Mouse (Mus musculus) hindbrain, embryonic 14.5 days (tissue): Measurements from ENCODE around the gene Dnah2. TPM values are rescaled to one million over a fixed set of nuclear protein-coding genes. Genes with fewer than 3 reads are reported as not detected.
A peak's percentile ranks its signal among the peaks of the same experiment; 100 is the strongest.

Experiments used
- ATAC-seq: fragments of 200-750 bp; cut with Nextera tagmentation; 2 replicates; pipeline ENCODE4 v1.8.0; 2017; ENCODE audit warnings: moderate number of reproducible peaks, mild to moderate bottlenecking, moderate TSS enrichment, moderate library complexity; ENCODE audit not compliant: low FRiP score
- DNase-seq: peaks from one replicate; pipeline ENCODE4 v3.0.0-alpha.2; 2015; ENCODE audit warnings: low spot score
- H3K27ac ChIP-seq: fragments of 300-500 bp; sonication (generic); 2 replicates; pipeline ENCODE4 v1.5.1; 2014; ENCODE audit warnings: mild to moderate bottlenecking, moderate library complexity
- H3K27me3 ChIP-seq: fragments of 300-500 bp; sonication (generic); 2 replicates; pipeline ENCODE4 v1.6.1; 2014; ENCODE audit warnings: mild to moderate bottlenecking, low read length, mixed read lengths; ENCODE audit not compliant: control insufficient read depth, insufficient read depth
- H3K36me3 ChIP-seq: fragments of 300-500 bp; sonication (generic); replicated peaks from 2 replicates; pipeline ENCODE4 v1.6.1; 2014; ENCODE audit not compliant: control insufficient read depth, insufficient read depth
- H3K4me1 ChIP-seq: fragments of 300-500 bp; sonication (generic); replicated peaks from 2 replicates; pipeline ENCODE4 v1.6.1; 2014; ENCODE audit warnings: antibody characterized with exemption, low read length, mixed read lengths; ENCODE audit not compliant: control insufficient read depth, insufficient read depth
- H3K4me2 ChIP-seq: fragments of 300-500 bp; sonication (generic); replicated peaks from 2 replicates; pipeline ENCODE4 v1.6.1; 2014; ENCODE audit warnings: mild to moderate bottlenecking, moderate library complexity
- H3K4me3 ChIP-seq: fragments of 300-500 bp; sonication (generic); replicated peaks from 2 replicates; pipeline ENCODE4 v1.5.1; 2014; ENCODE audit warnings: mild to moderate bottlenecking, low read length
- H3K9ac ChIP-seq: fragments of 300-500 bp; sonication (generic); 2 replicates; pipeline ENCODE4 v1.6.1; 2014
- H3K9me3 ChIP-seq: fragments of 300-500 bp; sonication (generic); 2 replicates; pipeline ENCODE4 v1.6.1; 2016; ENCODE audit warnings: low read length; ENCODE audit not compliant: control insufficient read depth
- WGBS: fragments of 180-500 bp; shearing (Covaris S2); extraction: QIAGEN DNeasy Blood & Tissue Kit; methylation state at CpG from one replicate; pipeline ENCODE4 v1.1.7; 2014; 5-methylcytosine and 5-hydroxymethylcytosine counted together
- polyA plus RNA-seq: library from polyadenylated mRNA; unstranded; fragments of >200 nt; fragmentation: Nextera tagmentation; extraction: Ambion mirVana; gene quantifications from 2 replicates; pipeline ENCODE4 v1.2.1, GENCODE M21; 2014

The Dnah2 gene
- polyA plus RNA-seq, 1 experiment from 2014 or later: 4.9 TPM

DNA sequence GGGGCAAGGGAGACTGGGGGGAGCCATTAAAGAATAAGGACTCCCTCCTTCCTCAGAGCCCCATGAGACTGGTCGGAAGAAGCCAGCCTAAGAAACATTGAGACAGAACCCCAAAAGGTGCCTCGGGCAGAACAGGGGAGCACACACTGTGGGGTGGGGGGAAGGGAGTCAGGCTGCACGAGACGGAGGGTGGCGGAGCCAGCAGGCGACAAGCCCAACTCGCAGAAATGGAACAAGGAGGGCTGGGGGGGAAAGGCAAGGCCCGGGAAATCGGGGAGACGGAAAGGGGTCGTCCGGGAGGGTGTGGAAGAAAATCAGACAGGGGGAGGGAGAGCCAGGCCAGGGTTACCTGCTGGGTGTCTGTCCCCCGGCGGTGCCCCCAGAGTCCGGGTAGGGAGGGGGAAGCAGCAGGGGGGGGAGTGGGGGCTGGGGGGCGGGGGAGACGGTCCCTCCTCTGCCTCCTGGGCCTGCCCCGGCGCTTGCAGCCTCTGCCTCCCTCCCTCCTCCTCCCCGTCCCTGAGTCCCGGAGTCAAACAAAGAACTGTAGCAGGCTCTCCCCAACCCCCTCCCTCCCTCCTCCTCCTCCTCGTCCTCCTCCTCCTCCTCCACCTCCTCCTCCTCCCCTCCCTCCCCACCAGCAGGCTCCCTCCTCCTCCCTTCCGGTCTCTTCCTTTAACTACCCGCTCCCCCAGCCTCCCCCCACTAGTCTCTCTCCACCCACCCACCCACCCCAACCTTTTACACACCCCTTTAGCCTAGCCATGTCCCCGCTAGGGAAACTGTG is 133.1 kb downstream of the Dnah2 start:
- Histone ChIP-seq H3K9me3 (no peaks in the 10 kb centered on the region), H3K9ac (peak overlapping the region; percentile 99), H3K27ac (peak overlapping the region; percentile 100), H3K4me2 (peak overlapping the region; percentile 99), H3K36me3 (peaks cover 21% of the 10 kb centered on the region), H3K27me3 (peaks cover 6% of the 10 kb centered on the region), H3K4me3 (peak overlapping the region; percentile 65), H3K4me1 (peaks cover 65% of the 10 kb centered on the region)
- WGBS: 0% methylated on average over 14 of the region's 25 CpGs
- no peak for ATAC-seq
- DNase-seq: peak; percentile 59

DNA sequence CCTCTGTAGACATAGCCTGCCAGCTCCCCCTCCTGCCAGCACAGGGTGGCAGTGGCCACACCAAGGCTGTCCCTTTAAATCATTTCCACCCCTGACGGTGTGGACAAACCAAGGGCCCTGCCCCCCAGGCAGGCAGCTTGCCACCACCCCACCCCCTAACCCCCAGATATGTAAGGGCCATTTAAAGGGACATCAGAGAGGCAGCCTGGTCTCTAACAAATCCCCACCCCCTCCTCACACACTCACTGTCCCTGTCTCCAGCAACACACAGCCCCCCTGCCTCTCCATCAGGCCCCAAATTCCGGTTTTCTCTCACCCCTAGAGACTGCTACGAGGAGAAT is 133.6 kb downstream of the Dnah2 start:
- ATAC-seq: peak; percentile 15; the same call in 1 of the 2 replicates
- WGBS: 0% methylated on average over 3 of the region's 3 CpGs

DNA sequence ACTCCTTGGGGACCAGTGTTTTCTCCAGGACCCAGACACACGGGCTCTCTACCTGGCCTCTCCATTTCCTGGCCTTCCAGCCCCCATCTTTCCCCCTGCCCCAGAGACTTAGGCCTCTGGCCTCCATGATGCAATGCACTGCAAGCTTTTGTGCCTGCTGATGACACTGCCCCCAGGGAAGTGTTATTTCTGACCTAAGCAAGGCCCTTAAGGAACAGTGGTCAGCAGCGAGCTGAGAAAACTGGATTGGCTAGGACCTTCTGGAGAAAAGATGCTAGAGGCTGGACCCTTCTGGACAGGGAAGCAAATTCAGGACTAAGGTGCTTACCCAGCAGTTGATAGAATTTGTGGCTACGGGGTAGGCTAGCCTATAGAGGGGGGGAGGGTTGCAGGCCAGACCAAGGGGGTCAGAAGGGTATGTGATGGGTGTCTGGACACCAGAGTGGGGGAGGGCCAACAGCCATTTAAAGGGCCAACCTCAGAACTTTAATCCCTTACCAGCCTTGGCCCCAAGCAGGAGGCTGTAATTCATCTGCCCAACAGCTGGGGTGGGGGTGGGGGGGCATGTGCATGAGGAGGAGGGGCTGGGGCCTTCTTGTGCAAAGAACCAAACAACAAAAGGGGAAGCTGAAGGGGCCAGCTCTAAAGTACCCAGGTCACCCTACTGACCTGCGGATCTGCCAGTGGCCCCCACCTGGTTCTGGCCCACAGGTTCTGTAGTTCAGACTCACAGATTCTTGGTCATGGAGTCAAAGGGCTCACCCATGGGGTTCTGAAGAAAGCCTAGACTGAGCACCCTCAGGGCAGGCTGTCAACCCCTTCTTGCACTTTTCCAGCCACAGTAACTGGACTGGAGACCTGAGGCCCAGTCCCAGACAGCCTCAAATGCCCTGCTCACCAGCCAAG is 134.2 kb downstream of the Dnah2 start:
- Histone ChIP-seq H3K4me1 (peaks cover 56% of the 10 kb centered on the region), H3K9ac (peak overlapping the region; percentile 99), H3K27ac (peak overlapping the region; percentile 100), H3K4me3 (peak overlapping the region; percentile 65), H3K4me2 (peak overlapping the region; percentile 99), H3K27me3 (no peaks in the 10 kb centered on the region), H3K36me3 (peaks cover 21% of the 10 kb centered on the region), H3K9me3 (no peaks in the 10 kb centered on the region)
- 2% methylated on average over 4 of the region's 4 CpGs for WGBS
- DNase-seq: no peak
- no peak for ATAC-seq

More for the DNA sequence above, 133.6 kb downstream of the Dnah2 start:
- H3K9ac ChIP-seq: peak overlapping the region; percentile 99
- peak; percentile 70 for DNase-seq
- peak overlapping the region; percentile 99 for H3K4me2 ChIP-seq
- peak overlapping the region; percentile 65 for H3K4me3 ChIP-seq
- peaks cover 62% of the 10 kb centered on the region for H3K4me1 ChIP-seq
- 0 out of 2 replicates have a peak, but pooled peaks cover under 1% of the 10 kb centered on the region for H3K27me3 ChIP-seq
- H3K9me3 ChIP-seq: no peaks in the 10 kb centered on the region
- H3K27ac ChIP-seq: peak overlapping the region; percentile 100
- peaks cover 21% of the 10 kb centered on the region for H3K36me3 ChIP-seq

DNA sequence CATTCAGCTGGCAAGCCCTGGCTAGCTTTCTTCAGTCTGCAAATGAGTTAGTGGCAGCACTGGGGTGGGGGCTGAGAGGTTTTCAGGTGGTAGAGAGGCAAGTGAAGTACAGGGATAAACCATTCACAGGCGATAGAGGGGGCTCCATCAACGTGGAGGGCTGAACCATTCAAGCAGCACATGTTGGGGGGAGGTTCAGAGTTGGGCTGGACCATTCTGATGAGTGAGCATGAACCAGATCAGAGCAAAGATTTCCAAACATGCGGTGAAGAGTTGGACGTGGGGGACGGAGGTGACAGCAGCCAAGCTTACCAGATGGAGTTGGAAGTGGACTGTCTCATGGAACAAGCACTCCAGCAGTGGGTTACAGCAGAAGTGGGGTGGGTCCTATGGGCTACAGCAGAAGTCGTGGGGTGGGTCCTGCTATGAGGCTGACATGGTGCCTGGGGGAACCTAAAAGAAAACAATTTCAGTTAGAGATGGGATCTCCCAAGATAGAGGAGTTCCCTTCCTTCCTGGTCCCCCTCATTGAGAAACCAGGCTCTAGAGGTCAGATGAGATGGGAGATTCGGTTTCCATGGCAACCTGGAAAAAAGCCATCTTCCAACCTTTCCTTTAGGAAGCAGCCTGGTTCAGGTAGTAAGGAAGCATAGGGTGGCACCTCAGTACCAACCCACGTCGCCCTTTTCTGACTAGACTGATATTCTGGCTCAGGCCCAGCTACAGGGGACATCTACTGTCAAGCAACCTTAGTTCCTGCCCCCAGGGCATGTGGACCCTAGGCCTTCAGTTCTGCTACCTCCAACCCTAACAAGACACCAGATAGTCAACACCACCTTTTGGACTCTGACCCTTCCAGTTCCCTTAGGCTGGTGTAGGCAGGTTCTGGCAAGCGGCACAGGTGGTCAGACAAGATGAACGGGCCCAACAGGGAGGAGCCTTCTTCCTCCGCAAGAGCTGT is 135.4 kb downstream of the Dnah2 start, which contains the start of gene Kdm6b:
Kdm6b (minus strand) TSS at position 455 of the 961 bp plus-strand sequence.
- Histone ChIP-seq H3K9me3 (no peaks in the 10 kb centered on the region), H3K4me1 (peaks cover 57% of the 10 kb centered on the region), H3K27ac (peak within 1 kb of the TSS; percentile 100), H3K27me3 (no peaks in the 10 kb centered on the region), H3K9ac (peak within 1 kb of the TSS; percentile 99), H3K4me2 (peak within 1 kb of the TSS; percentile 99), H3K36me3 (peaks cover 21% of the 10 kb centered on the region), H3K4me3 (peak within 1 kb of the TSS; percentile 65)
- ATAC-seq (no peak), DNase-seq (peak; percentile 76)
- WGBS: 30% methylated on average over 12 of the region's 12 CpGs

DNA sequence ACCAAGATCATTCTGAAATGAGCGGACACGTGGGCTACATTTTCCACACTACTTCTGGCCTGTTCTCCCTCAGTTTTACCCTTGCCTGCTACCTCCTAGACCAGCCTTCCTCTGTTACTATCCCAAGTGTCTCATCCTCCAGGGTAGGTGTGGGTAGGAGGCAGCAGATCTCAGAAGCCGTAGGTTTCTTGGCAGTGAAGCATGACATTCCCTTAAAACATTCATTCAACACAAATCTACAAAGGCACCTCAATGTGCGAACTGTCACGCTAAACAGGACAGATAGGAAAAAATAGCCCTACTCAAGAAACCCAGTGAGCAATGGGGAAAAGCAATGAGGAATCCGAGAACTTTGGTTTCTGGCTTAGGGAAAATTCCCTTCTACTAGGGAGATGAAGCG is 136.4 kb downstream of the Dnah2 start:
- WGBS: 57% methylated on average over 7 of the region's 7 CpGs
- Histone ChIP-seq H3K27me3 (no peaks in the 10 kb centered on the region), H3K9me3 (no peaks in the 10 kb centered on the region), H3K4me1 (peaks cover 62% of the 10 kb centered on the region), H3K4me3 (peak overlapping the region; percentile 65), H3K9ac (peak overlapping the region; percentile 79), H3K4me2 (peak overlapping the region; percentile 99), H3K27ac (peak overlapping the region; percentile 100; the same call in 1 of the 2 replicates), H3K36me3 (peaks cover 29% of the 10 kb centered on the region)
- no peak for DNase-seq
- no peak for ATAC-seq

DNA sequence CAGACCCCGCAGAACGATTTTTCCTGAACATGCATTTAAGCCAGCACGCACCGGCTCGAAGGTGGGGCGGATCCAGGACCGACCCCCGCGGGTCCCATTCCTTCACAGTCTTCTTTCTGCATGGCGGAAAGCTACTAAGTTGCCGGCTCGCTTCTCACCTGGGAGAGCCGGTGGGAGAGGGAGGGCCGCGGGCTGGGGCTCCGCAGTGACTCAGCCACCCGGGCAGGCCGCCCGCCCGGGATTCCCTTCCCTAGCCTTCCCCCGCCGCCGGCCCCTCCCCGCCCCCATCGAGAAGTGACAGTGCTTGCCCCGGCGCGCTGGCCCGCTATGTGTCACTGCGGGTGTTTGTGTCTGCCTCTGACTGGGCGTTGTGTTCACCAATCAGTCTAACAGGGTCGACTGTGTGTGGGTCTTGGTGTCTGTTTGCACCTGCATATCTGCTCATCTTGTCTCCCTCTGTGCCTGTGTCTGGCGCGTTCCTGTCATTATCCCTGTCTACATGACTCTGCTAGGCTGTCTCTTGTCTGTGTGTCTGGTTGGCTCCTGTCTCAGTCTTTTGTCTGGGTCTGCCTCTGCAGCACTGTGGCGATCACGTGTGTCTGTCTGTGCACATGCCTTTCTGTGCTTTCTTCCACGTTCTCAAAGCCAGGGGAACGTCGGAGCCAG is 137.2 kb downstream of the Dnah2 start:
- Histone ChIP-seq H3K4me2 (peak overlapping the region; percentile 99), H3K36me3 (peaks cover 38% of the 10 kb centered on the region), H3K4me3 (peak overlapping the region; percentile 65), H3K27me3 (no peaks in the 10 kb centered on the region), H3K9me3 (no peaks in the 10 kb centered on the region), H3K27ac (peak overlapping the region; percentile 100), H3K4me1 (peaks cover 55% of the 10 kb centered on the region), H3K9ac (peak overlapping the region; percentile 79)
- WGBS: 2% methylated on average over 38 of the region's 39 CpGs
- peak; percentile 0; the same call in 1 of the 2 replicates for ATAC-seq
- no peak for DNase-seq

DNA sequence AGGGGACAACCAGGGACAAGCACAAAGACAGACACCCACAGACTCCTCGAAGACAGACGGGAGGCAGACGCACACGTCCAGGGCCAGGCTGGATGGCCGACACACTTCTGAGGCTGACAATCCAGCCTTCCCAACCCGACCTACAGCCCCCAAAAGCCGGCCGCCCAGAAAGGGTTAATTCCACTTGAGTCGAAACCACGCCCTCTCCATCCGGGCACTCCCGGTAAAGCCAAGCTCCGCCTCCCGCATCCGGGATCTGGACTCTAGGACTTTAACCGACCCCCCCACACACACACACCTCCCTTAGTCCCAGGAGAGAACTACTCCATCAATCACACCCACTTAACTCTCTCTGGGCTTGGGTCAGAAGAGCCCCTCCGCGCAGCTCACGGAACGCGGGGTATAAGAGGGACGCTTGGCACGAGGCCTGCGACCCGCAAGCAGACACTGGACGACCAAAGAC is 137.8 kb downstream of the Dnah2 start:
- peak overlapping the region; percentile 99 for H3K4me2 ChIP-seq
- H3K27ac ChIP-seq: peak overlapping the region; percentile 100
- no peaks in the 10 kb centered on the region for H3K27me3 ChIP-seq
- H3K4me1 ChIP-seq: peaks cover 53% of the 10 kb centered on the region
- no peaks in the 10 kb centered on the region for H3K9me3 ChIP-seq
- DNase-seq (peak; percentile 98), ATAC-seq (peak; percentile 52)
- H3K4me3 ChIP-seq: peak overlapping the region; percentile 65
- H3K36me3 ChIP-seq: peaks cover 44% of the 10 kb centered on the region
- peak overlapping the region; percentile 79 for H3K9ac ChIP-seq
- 0% methylated on average over 26 of the region's 26 CpGs for WGBS
